Mouse (Mus musculus) thymus, postnatal 4 days (tissue): ENCODE data around the gene Cend1.

Source experiments
- DNase-seq: peaks from one replicate; pipeline ENCODE4 v3.0.0; 2021

Cend1 gene

GRCm38 (mm10) chr7:141442199-141442598 is 12.9 kb upstream of the Cend1 start:
- peak; percentile 16 for DNase-seq

GRCm38 (mm10) chr7:141441460-141441859 is 12.2 kb upstream of the Cend1 start:
- DNase-seq: peak; percentile 15

GRCm38 (mm10) chr7:141440613-141441012 is 11.3 kb upstream of the Cend1 start:
- DNase-seq: peak; percentile 62

- DNase-seq: peak; percentile 18
Observed at GRCm38 (mm10) chr7:141439811-141440210, 10.5 kb upstream of the Cend1 start.

GRCm38 (mm10) chr7:141439140-141439679 is 9.9 kb upstream of the Cend1 start:
- DNase-seq: peak; percentile 12

GRCm38 (mm10) chr7:141438201-141438968 is 9.1 kb upstream of the Cend1 start:
- DNase-seq: peak; percentile 10

- DNase-seq: peak; percentile 94
Observed at GRCm38 (mm10) chr7:141437178-141438120, 8.2 kb upstream of the Cend1 start, which contains the start of gene Slc25a22. Slc25a22 (minus strand) TSS chr7:141437892.

- peak; percentile 6 for DNase-seq
Observed at GRCm38 (mm10) chr7:141436523-141436892, 7.2 kb upstream of the Cend1 start.

- peak; percentile 19 for DNase-seq
Observed at GRCm38 (mm10) chr7:141435856-141436522, 6.7 kb upstream of the Cend1 start.

- peak; percentile 72 for DNase-seq
Observed at GRCm38 (mm10) chr7:141435129-141435855, 6.0 kb upstream of the Cend1 start.

- peak; percentile 59 for DNase-seq
Observed at GRCm38 (mm10) chr7:141434464-141434863, 5.2 kb upstream of the Cend1 start.

GRCm38 (mm10) chr7:141433517-141434400 is 4.5 kb upstream of the Cend1 start:
- DNase-seq: peak; percentile 29

- DNase-seq: peak; percentile 15
Observed at GRCm38 (mm10) chr7:141432741-141433516, 3.6 kb upstream of the Cend1 start.

- DNase-seq: peak; percentile 10
Observed at GRCm38 (mm10) chr7:141432186-141432611, 2.9 kb upstream of the Cend1 start.

GRCm38 (mm10) chr7:141431434-141432185 is 2.3 kb upstream of the Cend1 start:
- peak; percentile 10 for DNase-seq

- peak; percentile 6 for DNase-seq
Observed at GRCm38 (mm10) chr7:141430585-141431240, 1.4 kb upstream of the Cend1 start.

GRCm38 (mm10) chr7:141429840-141430584 is 721 bp upstream of the Cend1 start:
- peak; percentile 9 for DNase-seq

GRCm38 (mm10) chr7:141428701-141429100 is 590 bp downstream of the Cend1 start:
- DNase-seq: no peak
